Mouse (Mus musculus): Measurements from ENCODE around the gene Rassf3.

GRCm38 (mm10) chr10:121468985-121469384 lies 7.2 kb downstream of the Rassf3 start:
- TF ChIP-seq ZNF384 (IDR thresholded peaks at IDR 0.05; ENCODE audit: low read depth, low read length) (no peak), HCFC1 (IDR thresholded peaks at IDR 0.05; ENCODE audit: borderline replicate concordance, insufficient read depth, low read length) (no peak), CHD2 (IDR thresholded peaks at IDR 0.05; ENCODE audit: low read depth, low read length) (no peak), MAFK (IDR thresholded peaks at IDR 0.05; ENCODE audit: insufficient read depth, low read depth, low read length) (no peak)
